Mouse (Mus musculus): Measurements from ENCODE around the gene Gprasp1. TPM values are rescaled to one million over a fixed set of nuclear protein-coding genes. Genes with fewer than 3 reads are reported as not detected.
"Not testable (repeated sequence)": the region's sequence is repeated elsewhere in the genome, so short reads cannot be mapped to it uniquely, and the experiment has no call there.

The Gprasp1 gene
- polyA plus RNA-seq, 1 experiment = 26.2 TPM

DNA sequence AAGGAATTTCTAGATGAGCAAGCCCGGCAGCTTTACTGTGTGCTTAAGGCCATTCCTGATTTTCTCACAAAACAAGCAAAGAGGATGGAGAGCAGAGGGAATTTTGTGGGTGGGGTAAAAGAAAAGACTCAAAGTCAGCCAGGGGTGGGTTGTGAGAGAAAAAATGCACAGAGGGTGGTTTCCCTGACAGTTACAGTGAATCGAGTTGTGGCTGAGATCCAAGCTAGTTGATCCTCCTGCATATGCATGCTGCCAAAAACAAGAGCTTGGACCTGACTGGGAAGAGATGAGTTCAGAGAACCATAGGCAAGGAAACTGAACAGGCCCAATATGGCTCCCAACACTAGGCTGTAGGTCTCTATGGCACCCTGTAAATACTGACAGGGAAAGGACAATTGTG lies 95.4 kb downstream of the Gprasp1 start:
- DNase-seq (ENCODE audit: low spot score) = no peak

DNA sequence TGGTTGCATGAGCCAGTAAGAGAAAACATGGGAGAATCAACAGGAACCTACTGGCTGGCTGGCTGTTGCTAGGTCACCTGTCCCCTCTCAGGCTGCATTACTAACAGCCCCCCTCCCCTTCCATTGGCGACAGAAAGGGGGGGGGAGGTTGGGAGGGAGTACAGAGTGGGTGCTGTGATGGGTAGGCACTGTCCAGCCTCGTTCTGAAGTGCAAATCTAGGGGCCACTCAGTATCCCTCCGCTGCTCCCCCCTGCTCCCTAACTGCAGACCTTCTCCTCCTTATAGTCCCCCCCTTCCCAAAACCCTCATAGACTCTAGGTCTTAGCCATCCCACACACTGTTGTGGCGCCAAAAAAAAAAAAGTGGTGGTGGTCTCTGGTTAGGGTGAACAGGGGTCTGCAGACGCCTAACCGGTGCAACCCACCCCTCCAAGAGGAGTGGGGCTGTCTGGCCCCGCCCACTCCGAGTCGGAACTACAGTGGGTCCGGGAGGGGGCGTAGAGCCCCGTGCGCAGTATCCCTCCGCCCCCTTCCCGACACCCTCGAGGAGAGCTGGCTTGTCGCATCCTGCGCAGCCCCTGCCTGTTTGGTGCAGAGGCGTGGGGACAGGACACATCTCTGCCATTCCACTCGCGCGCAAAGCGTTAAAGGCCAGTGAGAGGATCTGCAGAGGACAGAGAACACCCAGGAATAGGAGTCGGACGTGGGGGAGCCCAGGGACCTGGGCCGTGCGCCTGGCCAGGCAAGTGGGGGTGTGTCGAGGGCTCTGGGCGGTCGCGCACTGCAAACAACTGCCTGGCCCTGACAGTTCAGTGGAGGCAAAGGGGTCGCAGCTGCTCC lies 96.2 kb downstream of the Gprasp1 start, which contains the start of gene Gprasp2:
TSS of gene Gprasp2 (plus strand) at position 514 of the 840 bp plus-strand sequence.
- DNase-seq (ENCODE audit: low spot score) = not testable (repeated sequence)

DNA sequence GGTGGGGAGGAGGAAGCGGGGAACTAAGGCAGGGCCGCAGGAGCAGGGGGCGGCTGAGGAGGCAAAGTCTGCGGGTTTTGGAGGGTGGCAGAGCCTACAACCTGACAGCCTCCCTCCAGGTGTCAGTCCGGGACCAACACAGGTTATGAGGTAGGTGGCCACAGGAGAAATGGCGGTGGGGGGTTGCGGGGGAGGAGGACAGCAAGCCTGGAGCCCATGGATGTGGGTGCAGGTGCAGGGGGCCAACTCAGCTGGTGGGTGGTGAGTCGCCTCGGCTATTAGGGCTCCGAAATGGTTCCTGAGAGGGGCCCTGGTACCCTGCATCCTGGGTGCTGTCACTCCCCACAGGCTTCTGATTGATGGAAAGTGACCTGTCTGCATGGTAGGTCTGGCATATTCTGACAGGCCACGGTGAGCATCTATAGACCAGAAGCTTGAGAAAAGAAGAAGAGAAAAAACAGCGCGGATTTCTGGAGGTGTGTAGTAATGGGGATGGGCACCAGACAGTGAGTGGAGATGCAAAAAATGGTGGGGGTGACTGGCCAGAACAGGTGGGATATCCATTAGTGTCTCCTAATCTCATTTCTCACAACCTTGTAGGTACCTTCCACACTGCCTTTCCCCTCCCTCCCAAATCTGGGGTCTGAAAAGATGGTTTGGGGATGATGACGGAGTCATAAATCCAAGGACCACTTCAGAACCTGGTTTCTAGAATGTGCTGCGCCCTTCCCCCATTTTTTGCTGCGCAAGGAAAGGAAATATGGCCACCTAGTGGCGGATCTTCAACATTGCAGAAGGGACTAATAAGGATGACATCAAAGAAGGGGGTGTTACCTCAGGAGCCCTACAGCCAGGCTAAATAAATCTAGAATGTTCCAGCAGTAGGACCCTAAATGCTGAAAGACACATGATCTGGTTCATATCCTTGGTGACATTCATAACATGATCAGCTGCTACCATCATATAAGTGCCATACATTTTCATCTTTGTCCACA lies 97.2 kb downstream of the Gprasp1 start:
- not testable (repeated sequence) for DNase-seq (ENCODE audit: low spot score)

Other genes with a start within 250 kb of the Gprasp1 start
- gene AV320801, start 248.1 kb upstream of the Gprasp1 start, polyA plus RNA-seq (2012; rRNA removed) = not detected in 2 replicates
- 0.22 and 0.34 TPM in 2 replicates for gene Nxf7, start 144.0 kb upstream of the Gprasp1 start, polyA plus RNA-seq (2012; rRNA removed)
- not detected in 2 replicates for gene Prame, start 115.0 kb upstream of the Gprasp1 start, polyA plus RNA-seq (2012; rRNA removed)
- not detected in 2 replicates for gene Tcp11x2, start 48.9 kb upstream of the Gprasp1 start, polyA plus RNA-seq (2012; rRNA removed)
- gene Tmsb15a, start 17.5 kb upstream of the Gprasp1 start, polyA plus RNA-seq (2012; rRNA removed) = not detected in 2 replicates
- 8.1 and 8.6 TPM in 2 replicates for gene Armcx5, start within 50 bp of the Gprasp1 start, polyA plus RNA-seq (2012; rRNA removed)
- gene Bhlhb9, start 54.9 kb downstream of the Gprasp1 start, polyA plus RNA-seq (2012; rRNA removed) = 13.4 and 14.1 TPM in 2 replicates
- 6.3 and 7.6 TPM in 2 replicates for gene Gprasp2, start 96.3 kb downstream of the Gprasp1 start, polyA plus RNA-seq (2012; rRNA removed)

Measured in urinary bladder, adult 2 months (tissue).